Mouse (Mus musculus): Measurements from ENCODE around the gene Dstn. TPM values are rescaled to one million over a fixed set of nuclear protein-coding genes. Genes with fewer than 3 reads are reported as not detected.

The Dstn gene
- polyA plus RNA-seq, 1 experiment from 2014 or later, result 272 TPM

GRCm38 (mm10) chr2:143975146-143975649 is 60.1 kb downstream of the Dstn start:
- ChIA-PET CTCF (interaction anchor here (0.6 kb wide), 1 partner anchor 396 kb away, joined by 3 read pairs; no protein-coding TSS in a partner anchor), POLR2A (interaction anchor here (0.6 to 1.6 kb wide), 2 partner anchors 8 to 75 kb away, joined by 4 to 6 read pairs; no protein-coding TSS in a partner anchor)
- ATAC-seq (no peak), DNase-seq (ENCODE audit: low read depth, low spot score) (no peak)
- no peaks in the 10 kb centered on the region for H3K27me3 ChIP-seq
- in situ Hi-C loops (cut with MboI; ENCODE audit: low pct_unique_long_range_greater_than_20kb), result no loop called here
- TF ChIP-seq CTCF (IDR thresholded peaks at IDR 0.05), result no peak

GRCm38 (mm10) chr2:143978444-143979147 is 63.5 kb downstream of the Dstn start:
- POLR2A ChIA-PET, result interaction anchor here (0.9 kb wide), 1 partner anchor 9 kb away, joined by 3 read pairs; no protein-coding TSS in a partner anchor
- in situ Hi-C loops (cut with MboI; ENCODE audit: low pct_unique_long_range_greater_than_20kb), result no loop called here
- ATAC-seq (no peak), DNase-seq (ENCODE audit: low read depth, low spot score) (no peak)
- no peak for TF ChIP-seq CTCF (IDR thresholded peaks at IDR 0.05)
- CTCF ChIA-PET, result interaction anchor here (0.9 to 1.2 kb wide), 2 partner anchors 10 to 188 kb away, joined by 3 to 4 read pairs; no protein-coding TSS in a partner anchor
- no peaks in the 10 kb centered on the region for H3K27me3 ChIP-seq

- CTCF ChIA-PET, result interaction anchor here (0.6 to 2.1 kb wide), 20 partner anchors 9 to 205 kb away, joined by 3 to 11 read pairs (median 4); no protein-coding TSS in a partner anchor
- POLR2A ChIA-PET, result interaction anchor here (1.2 kb wide), 1 partner anchor 11 kb away, joined by 6 read pairs; no protein-coding TSS in a partner anchor
- in situ Hi-C loops (cut with MboI; ENCODE audit: low pct_unique_long_range_greater_than_20kb), result no loop called here
- ATAC-seq (no peak), DNase-seq (ENCODE audit: low read depth, low spot score) (peak; percentile 19)
- H3K27me3 ChIP-seq, result no peaks in the 10 kb centered on the region
- peak; percentile 79 for TF ChIP-seq CTCF (IDR thresholded peaks at IDR 0.05)
Observed at GRCm38 (mm10) chr2:143980781-143981398, 65.8 kb downstream of the Dstn start.

- CTCF ChIA-PET, result interaction anchor here (0.9 to 2.1 kb wide), 4 partner anchors 14 to 229 kb away, joined by 3 to 11 read pairs (median 4); no protein-coding TSS in a partner anchor
- H3K27me3 ChIP-seq, result no peaks in the 10 kb centered on the region
- no peak for ATAC-seq
Observed at GRCm38 (mm10) chr2:143982152-143982551, 67.0 kb downstream of the Dstn start.

GRCm38 (mm10) chr2:143982901-143983300 is 67.8 kb downstream of the Dstn start:
- DNase-seq (ENCODE audit: low read depth, low spot score) (no peak), ATAC-seq (no peak)
- no peaks in the 10 kb centered on the region for H3K27me3 ChIP-seq
- no peak for TF ChIP-seq CTCF (IDR thresholded peaks at IDR 0.05)
- in situ Hi-C loops (cut with MboI; ENCODE audit: low pct_unique_long_range_greater_than_20kb), result no loop called here
- ChIA-PET CTCF (interaction anchor here (0.9 to 1.0 kb wide), 2 partner anchors 18 to 229 kb away, joined by 3 read pairs; no protein-coding TSS in a partner anchor), POLR2A (interaction anchor here (0.9 kb wide), 1 partner anchor 8 kb away, joined by 4 read pairs; no protein-coding TSS in a partner anchor)

More at GRCm38 (mm10) chr2:143982152-143982551, 67.0 kb downstream of the Dstn start:
- DNase-seq (ENCODE audit: low read depth, low spot score), result no peak
- POLR2A ChIA-PET, result no interaction called here
- TF ChIP-seq CTCF (IDR thresholded peaks at IDR 0.05), result no peak
- in situ Hi-C loops (cut with MboI; ENCODE audit: low pct_unique_long_range_greater_than_20kb), result no loop called here

GRCm38 (mm10) chr2:143983482-143983881 is 68.4 kb downstream of the Dstn start:
- DNase-seq (ENCODE audit: low read depth, low spot score), result no peak
- no peak for ATAC-seq
- no peaks in the 10 kb centered on the region for H3K27me3 ChIP-seq
- in situ Hi-C loops (cut with MboI; ENCODE audit: low pct_unique_long_range_greater_than_20kb), result no loop called here
- ChIA-PET CTCF (interaction anchor here (1.0 kb wide), 1 partner anchor 17 kb away, joined by 3 read pairs; no protein-coding TSS in a partner anchor), POLR2A (interaction anchor here (0.9 kb wide), 1 partner anchor 8 kb away, joined by 4 read pairs; no protein-coding TSS in a partner anchor)
- TF ChIP-seq CTCF (IDR thresholded peaks at IDR 0.05), result no peak

GRCm38 (mm10) chr2:143987485-143987884 is 72.4 kb downstream of the Dstn start:
- ATAC-seq (no peak), DNase-seq (ENCODE audit: low read depth, low spot score) (no peak)
- in situ Hi-C loops (cut with MboI; ENCODE audit: low pct_unique_long_range_greater_than_20kb), result no loop called here
- no peaks in the 10 kb centered on the region for H3K27me3 ChIP-seq
- ChIA-PET CTCF (interaction anchor here (1.1 to 1.3 kb wide), 3 partner anchors 9 to 187 kb away, joined by 3 to 4 read pairs (median 3); no protein-coding TSS in a partner anchor), POLR2A (interaction anchor here (0.6 to 1.4 kb wide), 2 partner anchors 9 to 24 kb away, joined by 3 read pairs; partner anchors contain the start of gene Rrbp1)
- no peak for TF ChIP-seq CTCF (IDR thresholded peaks at IDR 0.05)

GRCm38 (mm10) chr2:143988016-143988415 is 72.9 kb downstream of the Dstn start:
- DNase-seq (ENCODE audit: low read depth, low spot score), result no peak
- TF ChIP-seq CTCF (IDR thresholded peaks at IDR 0.05), result no peak
- ATAC-seq, result no peak
- in situ Hi-C loops (cut with MboI; ENCODE audit: low pct_unique_long_range_greater_than_20kb), result no loop called here
- POLR2A ChIA-PET, result interaction anchor here (0.6 to 1.4 kb wide), 2 partner anchors 9 to 23 kb away, joined by 3 read pairs; partner anchors contain the start of gene Rrbp1
- no peaks in the 10 kb centered on the region for H3K27me3 ChIP-seq
- CTCF ChIA-PET, result interaction anchor here (1.1 to 1.3 kb wide), 3 partner anchors 9 to 187 kb away, joined by 3 to 4 read pairs (median 3); no protein-coding TSS in a partner anchor

- ChIA-PET CTCF (interaction anchor here (0.9 to 1.3 kb wide), 2 partner anchors 10 to 12 kb away, joined by 3 to 5 read pairs; no protein-coding TSS in a partner anchor), POLR2A (interaction anchor here (0.6 to 2.0 kb wide), 2 partner anchors 11 to 228 kb away, joined by 3 to 6 read pairs; no protein-coding TSS in a partner anchor)
- ATAC-seq (peak; percentile 92), DNase-seq (ENCODE audit: low read depth, low spot score) (peak; percentile 64)
- TF ChIP-seq CTCF (IDR thresholded peaks at IDR 0.05), result no peak
- in situ Hi-C loops (cut with MboI; ENCODE audit: low pct_unique_long_range_greater_than_20kb), result no loop called here
- H3K27me3 ChIP-seq, result no peaks in the 10 kb centered on the region
Observed at GRCm38 (mm10) chr2:143990997-143991396, 75.9 kb downstream of the Dstn start.
